Mouse (Mus musculus) forebrain, embryonic 15.5 days (tissue): ENCODE data around the gene Abracl. TPM values are rescaled to one million over a fixed set of nuclear protein-coding genes. Genes with fewer than 3 reads are reported as not detected.

Source experiments
- ATAC-seq: fragments of 200-750 bp; cut with Nextera tagmentation; replicated peaks from 2 replicates; pipeline ENCODE4 v1.8.0; 2017; ENCODE audit warnings: mild to moderate bottlenecking, moderate TSS enrichment, moderate library complexity
- H3K27ac ChIP-seq: fragments of 300-500 bp; sonication (generic); replicated peaks from 2 replicates; pipeline ENCODE4 v1.5.1; 2015; ENCODE audit warnings: mild to moderate bottlenecking, inconsistent platforms
- H3K27me3 ChIP-seq: fragments of 300-500 bp; sonication (generic); 2 replicates; pipeline ENCODE4 v1.6.1; 2015; ENCODE audit warnings: inconsistent platforms
- H3K36me3 ChIP-seq: fragments of 300-500 bp; sonication (generic); 2 replicates; pipeline ENCODE4 v1.6.1; 2015; ENCODE audit warnings: mild to moderate bottlenecking, inconsistent platforms
- H3K4me1 ChIP-seq: fragments of 300-500 bp; sonication (generic); 2 replicates; pipeline ENCODE4 v1.6.1; 2015; ENCODE audit warnings: inconsistent platforms
- H3K4me2 ChIP-seq: fragments of 300-500 bp; sonication (generic); replicated peaks from 2 replicates; pipeline ENCODE4 v1.6.1; 2015; ENCODE audit warnings: mild to moderate bottlenecking, inconsistent platforms
- H3K4me3 ChIP-seq: fragments of 300-500 bp; sonication (generic); 2 replicates; pipeline ENCODE4 v1.5.1; 2015; ENCODE audit warnings: mild to moderate bottlenecking, inconsistent platforms
- H3K9ac ChIP-seq: fragments of 300-500 bp; sonication (generic); replicated peaks from 2 replicates; pipeline ENCODE4 v1.6.1; 2015; ENCODE audit warnings: mild to moderate bottlenecking, inconsistent platforms
- H3K9me3 ChIP-seq: fragments of 300-500 bp; sonication (generic); 2 replicates; pipeline ENCODE4 v1.6.1; 2016; ENCODE audit warnings: inconsistent platforms
- WGBS: fragments of 180-500 bp; shearing (Covaris S2); methylation state at CpG from one replicate; pipeline ENCODE4 v1.1.7; 2015; ENCODE audit warnings: mixed read lengths; 5-methylcytosine and 5-hydroxymethylcytosine counted together
- polyA plus RNA-seq: library from polyadenylated mRNA; unstranded; fragments of >200 nt; fragmentation: Nextera tagmentation; extraction: Ambion mirVana; gene quantifications from 2 replicates; pipeline ENCODE4 v1.2.1, GENCODE M21; 2015

Abracl gene
- polyA plus RNA-seq, result 226 and 237 TPM in 2 replicates

GRCm38 (mm10) chr10:18022741-18023347, at the start of gene Abracl:
TSS of gene Abracl (minus strand) at chr10:18023288.
- Histone ChIP-seq H3K4me3 (peak within 1 kb of the TSS; percentile 79), H3K27ac (peak within 1 kb of the TSS; percentile 96), H3K4me2 (peak within 1 kb of the TSS; percentile 46), H3K27me3 (no peaks in the 10 kb centered on the region), H3K9me3 (no peaks in the 10 kb centered on the region), H3K9ac (peak within 1 kb of the TSS; percentile 77), H3K36me3 (peaks cover 4% of the 10 kb centered on the region), H3K4me1 (peaks cover 25% of the 10 kb centered on the region)
- WGBS, result under 1% methylated on average over 37 of the region's 37 CpGs
- ATAC-seq, result peak; percentile 90

GRCm38 (mm10) chr10:18072871-18073270, 49.8 kb upstream of the Abracl start:
- Histone ChIP-seq H3K4me2 (no peak overlapping the region), H3K27ac (no peak overlapping the region), H3K27me3 (no peaks in the 10 kb centered on the region), H3K9me3 (no peaks in the 10 kb centered on the region), H3K4me3 (no peak overlapping the region), H3K4me1 (peaks cover 23% of the 10 kb centered on the region), H3K9ac (no peak overlapping the region), H3K36me3 (no peaks in the 10 kb centered on the region)
- WGBS, result 72% methylated on average over 3 of the region's 3 CpGs
- ATAC-seq, result no peak

GRCm38 (mm10) chr10:18070616-18071015, 47.5 kb upstream of the Abracl start:
- 91% methylated on average over 2 of the region's 2 CpGs for WGBS
- Histone ChIP-seq H3K4me3 (no peak overlapping the region), H3K27ac (no peak overlapping the region), H3K27me3 (no peaks in the 10 kb centered on the region), H3K36me3 (no peaks in the 10 kb centered on the region), H3K4me1 (peaks cover 27% of the 10 kb centered on the region), H3K4me2 (no peak overlapping the region), H3K9me3 (no peaks in the 10 kb centered on the region), H3K9ac (no peak overlapping the region)
- no peak for ATAC-seq

DNA sequence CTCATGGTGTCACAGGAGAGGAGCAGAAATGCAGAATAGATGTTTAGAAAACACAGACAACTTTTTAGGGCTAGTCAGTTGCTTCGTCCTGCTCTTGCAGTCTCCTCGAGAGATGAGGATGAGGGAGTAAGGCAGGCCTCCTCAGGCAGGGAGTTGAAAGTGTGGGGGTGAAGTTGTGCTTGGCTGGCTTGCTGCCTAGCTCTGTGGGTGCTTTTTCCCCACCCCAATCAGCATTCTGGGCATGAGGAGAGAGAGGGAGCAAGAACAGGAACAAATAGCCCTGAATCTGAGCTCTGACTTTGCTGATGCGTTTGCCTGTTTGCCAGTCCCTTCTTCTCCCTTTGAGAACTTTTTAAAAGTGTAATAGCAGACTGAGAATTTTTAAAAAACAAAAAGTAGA, 47.1 kb upstream of the Abracl start:
- WGBS, result 65% methylated on average over 3 of the region's 3 CpGs
- no peak overlapping the region for H3K4me3 ChIP-seq
- H3K36me3 ChIP-seq, result no peaks in the 10 kb centered on the region
- H3K4me2 ChIP-seq, result no peak overlapping the region
- no peak overlapping the region for H3K9ac ChIP-seq
- H3K27ac ChIP-seq, result peak overlapping the region; percentile 12; the same call in 1 of the 2 replicates
- peaks cover 27% of the 10 kb centered on the region for H3K4me1 ChIP-seq
- no peak for ATAC-seq
- no peaks in the 10 kb centered on the region for H3K27me3 ChIP-seq
- no peaks in the 10 kb centered on the region for H3K9me3 ChIP-seq

DNA sequence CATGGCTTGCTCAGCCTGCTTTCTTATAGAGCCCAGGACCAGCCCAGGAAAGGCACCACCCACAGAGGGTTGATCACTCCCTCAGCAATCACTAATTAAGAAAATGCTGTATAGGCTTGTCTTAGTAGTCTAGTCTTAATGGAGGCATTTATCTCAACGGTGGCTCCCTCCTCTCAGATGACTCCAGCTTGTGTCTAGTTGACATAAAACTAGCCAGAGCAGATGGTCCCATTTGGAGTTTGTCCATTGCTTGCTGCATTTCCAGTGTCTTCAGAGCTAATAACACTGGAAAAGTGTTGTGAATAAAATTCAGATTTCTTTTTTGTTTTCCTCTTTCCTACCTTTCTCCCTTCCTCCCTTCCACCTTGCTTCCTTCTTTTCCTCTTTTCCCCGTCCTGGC, 46.5 kb upstream of the Abracl start:
- H3K27ac ChIP-seq, result no peak overlapping the region
- peaks cover 32% of the 10 kb centered on the region for H3K4me1 ChIP-seq

DNA sequence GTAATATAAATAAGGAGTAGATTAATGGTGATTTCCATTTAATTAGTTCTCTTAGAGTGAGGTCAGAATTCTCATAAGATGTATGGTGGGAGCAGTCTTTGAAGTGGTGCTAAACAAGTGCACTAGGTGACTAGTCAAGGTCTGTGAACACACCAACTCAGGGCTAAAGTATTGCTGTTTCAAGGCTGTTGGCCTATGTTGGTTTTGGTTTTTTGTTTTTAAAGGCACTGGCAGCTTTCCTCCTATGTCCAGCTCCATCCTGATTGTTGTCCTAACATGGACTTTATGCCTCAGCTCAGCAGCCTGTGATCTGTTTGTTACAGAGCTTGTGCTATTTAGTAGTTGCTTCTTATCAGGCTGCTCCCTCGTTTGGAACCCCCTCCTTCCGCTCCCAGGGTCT, 45.8 kb upstream of the Abracl start:
- Histone ChIP-seq H3K4me1 (peaks cover 32% of the 10 kb centered on the region), H3K4me3 (no peak overlapping the region), H3K27ac (no peak overlapping the region), H3K27me3 (no peaks in the 10 kb centered on the region), H3K9ac (no peak overlapping the region), H3K4me2 (no peak overlapping the region), H3K36me3 (no peaks in the 10 kb centered on the region), H3K9me3 (no peaks in the 10 kb centered on the region)
- no peak for ATAC-seq
- WGBS, result 92% methylated on average over 2 of the region's 2 CpGs

More for the DNA sequence above, 46.5 kb upstream of the Abracl start:
- Histone ChIP-seq H3K4me3 (no peak overlapping the region), H3K36me3 (no peaks in the 10 kb centered on the region), H3K9ac (no peak overlapping the region), H3K4me2 (no peak overlapping the region), H3K27me3 (no peaks in the 10 kb centered on the region), H3K9me3 (no peaks in the 10 kb centered on the region)
- 65% methylated on average over 2 of the region's 2 CpGs for WGBS
- ATAC-seq, result no peak

DNA sequence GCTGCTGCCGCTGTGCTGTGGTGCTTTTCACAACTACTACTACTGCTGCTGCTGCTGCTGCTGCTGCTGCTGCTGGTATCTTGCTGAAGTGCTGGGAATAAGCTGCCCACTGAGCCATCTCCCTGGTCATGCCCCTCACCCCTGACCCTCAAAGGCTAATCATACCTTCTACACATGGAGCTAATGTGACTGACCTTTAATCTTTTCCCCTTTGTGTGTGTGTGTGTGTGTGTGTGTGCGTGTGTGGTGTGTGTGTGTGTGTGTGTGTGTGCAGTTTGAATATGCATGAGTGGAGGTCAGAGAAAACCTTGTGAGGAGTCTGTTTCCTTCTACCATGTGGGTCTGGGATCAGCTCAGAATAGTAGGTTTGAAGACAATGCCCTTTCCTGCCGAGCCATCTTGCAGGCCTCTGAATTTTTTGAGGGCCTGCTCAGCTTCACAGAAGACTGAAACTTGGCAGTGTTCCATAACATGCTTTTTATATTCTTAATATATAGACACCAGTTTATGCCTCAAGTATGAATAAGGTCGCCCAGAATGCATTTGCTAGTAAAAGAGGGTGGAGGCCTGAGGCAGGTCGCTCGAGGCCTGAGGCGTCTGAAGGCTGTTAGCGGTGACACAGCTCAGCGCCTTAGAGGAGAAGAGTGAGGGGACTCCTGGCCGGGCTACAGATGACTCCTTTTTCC, 44.8 kb upstream of the Abracl start:
- H3K9ac ChIP-seq, result no peak overlapping the region
- H3K27ac ChIP-seq, result no peak overlapping the region
- H3K4me1 ChIP-seq, result peaks cover 32% of the 10 kb centered on the region
- no peak overlapping the region for H3K4me2 ChIP-seq
- no peaks in the 10 kb centered on the region for H3K27me3 ChIP-seq
- 61% methylated on average over 10 of the region's 10 CpGs for WGBS
- no peak overlapping the region for H3K4me3 ChIP-seq
- ATAC-seq, result no peak
- no peaks in the 10 kb centered on the region for H3K36me3 ChIP-seq
- no peaks in the 10 kb centered on the region for H3K9me3 ChIP-seq

DNA sequence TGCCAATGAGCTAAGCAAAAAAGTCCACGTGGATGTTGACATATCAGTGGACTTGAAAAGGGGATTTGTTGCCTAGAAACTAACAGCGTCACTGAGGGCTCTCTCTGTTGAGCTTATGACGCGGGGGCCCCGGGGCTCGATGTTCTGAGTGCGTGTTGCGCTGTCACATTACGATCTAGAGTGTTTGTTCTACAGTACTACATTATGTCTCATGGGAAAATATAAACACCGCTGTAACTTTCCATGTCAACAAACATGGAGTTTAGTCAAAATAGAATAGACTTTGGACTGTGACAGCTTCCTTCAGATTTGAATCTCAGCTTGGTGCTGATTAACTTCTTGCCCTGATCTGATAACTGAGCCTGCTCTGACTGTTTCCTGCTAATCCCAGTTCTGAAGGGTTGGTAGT, 42.9 kb upstream of the Abracl start:
- no peak overlapping the region for H3K27ac ChIP-seq
- H3K4me2 ChIP-seq, result no peak overlapping the region
- no peak overlapping the region for H3K4me3 ChIP-seq
- H3K27me3 ChIP-seq, result no peaks in the 10 kb centered on the region
- peaks cover 31% of the 10 kb centered on the region for H3K4me1 ChIP-seq
- H3K9me3 ChIP-seq, result no peaks in the 10 kb centered on the region
- no peaks in the 10 kb centered on the region for H3K36me3 ChIP-seq
- no peak for ATAC-seq
- no peak overlapping the region for H3K9ac ChIP-seq
- 73% methylated on average over 10 of the region's 10 CpGs for WGBS

GRCm38 (mm10) chr10:18064606-18065228, 41.6 kb upstream of the Abracl start:
- H3K9me3 ChIP-seq, result no peaks in the 10 kb centered on the region
- no peak for ATAC-seq
- WGBS, result 71% methylated on average over 7 of the region's 7 CpGs
- H3K4me1 ChIP-seq, result peaks cover 21% of the 10 kb centered on the region
- no peaks in the 10 kb centered on the region for H3K27me3 ChIP-seq
- no peak overlapping the region for H3K4me2 ChIP-seq
- no peak overlapping the region for H3K27ac ChIP-seq
- H3K36me3 ChIP-seq, result no peaks in the 10 kb centered on the region
- H3K4me3 ChIP-seq, result no peak overlapping the region
- H3K9ac ChIP-seq, result no peak overlapping the region

DNA sequence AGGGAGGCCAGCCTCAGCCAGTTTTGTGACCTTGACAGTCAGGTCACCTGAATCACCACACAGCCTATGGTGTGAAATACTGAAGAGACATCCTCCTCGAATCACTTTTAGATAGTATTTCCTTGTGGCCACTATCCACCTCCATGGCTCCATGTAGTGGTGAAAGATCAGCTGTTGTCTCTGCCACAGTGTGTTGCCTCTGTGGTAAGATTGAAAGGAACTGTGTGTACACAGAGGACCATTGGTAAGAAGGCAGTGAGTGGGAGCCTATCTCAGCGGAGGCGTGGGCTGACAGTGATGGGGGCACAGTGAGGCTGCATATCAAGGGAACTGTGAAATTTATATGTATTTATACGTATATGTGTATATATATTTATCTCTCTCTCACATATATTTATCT, 38.4 kb upstream of the Abracl start:
- Histone ChIP-seq H3K27ac (no peak overlapping the region), H3K27me3 (no peaks in the 10 kb centered on the region), H3K9ac (no peak overlapping the region), H3K9me3 (no peaks in the 10 kb centered on the region), H3K36me3 (no peaks in the 10 kb centered on the region), H3K4me3 (no peak overlapping the region), H3K4me2 (no peak overlapping the region), H3K4me1 (peaks cover 37% of the 10 kb centered on the region)
- 92% methylated on average over 4 of the region's 4 CpGs for WGBS
- ATAC-seq, result no peak

- Histone ChIP-seq H3K36me3 (no peaks in the 10 kb centered on the region), H3K4me2 (no peak overlapping the region), H3K9ac (no peak overlapping the region), H3K4me1 (peaks cover 38% of the 10 kb centered on the region), H3K9me3 (no peaks in the 10 kb centered on the region), H3K27me3 (no peaks in the 10 kb centered on the region), H3K4me3 (no peak overlapping the region), H3K27ac (no peak overlapping the region)
- no peak for ATAC-seq
- 83% methylated on average over 2 of the region's 2 CpGs for WGBS
Observed at GRCm38 (mm10) chr10:18060778-18061177, 37.7 kb upstream of the Abracl start.

DNA sequence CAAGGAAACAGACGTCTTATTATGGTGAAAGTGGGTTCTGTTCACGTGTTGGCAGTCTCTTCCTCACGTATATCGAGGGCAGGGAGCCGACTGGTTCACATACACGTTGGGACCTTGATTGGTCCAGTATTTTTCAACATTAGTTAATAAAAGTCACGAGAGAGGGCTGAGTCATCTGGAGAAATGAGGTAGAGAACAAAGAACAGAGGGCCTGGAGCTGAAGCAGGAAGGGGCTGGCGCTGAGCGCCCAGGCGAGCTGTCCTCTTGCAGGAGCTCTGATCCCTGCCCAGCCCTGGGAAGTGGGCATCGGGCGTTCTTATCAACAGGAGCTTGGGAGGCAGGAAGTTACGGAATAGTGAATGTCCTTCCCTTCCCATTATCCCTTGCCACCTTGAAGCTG, 36.7 kb upstream of the Abracl start:
- no peak overlapping the region for H3K27ac ChIP-seq
- H3K9me3 ChIP-seq, result no peaks in the 10 kb centered on the region
- 92% methylated on average over 13 of the region's 13 CpGs for WGBS
- H3K27me3 ChIP-seq, result no peaks in the 10 kb centered on the region
- H3K4me3 ChIP-seq, result no peak overlapping the region
- H3K9ac ChIP-seq, result no peak overlapping the region
- no peak overlapping the region for H3K4me2 ChIP-seq
- ATAC-seq, result no peak
- peaks cover 35% of the 10 kb centered on the region for H3K4me1 ChIP-seq
- H3K36me3 ChIP-seq, result no peaks in the 10 kb centered on the region
